ENCODE assay signal across 22 mouse cellular contexts in the genomic region with DNA sequence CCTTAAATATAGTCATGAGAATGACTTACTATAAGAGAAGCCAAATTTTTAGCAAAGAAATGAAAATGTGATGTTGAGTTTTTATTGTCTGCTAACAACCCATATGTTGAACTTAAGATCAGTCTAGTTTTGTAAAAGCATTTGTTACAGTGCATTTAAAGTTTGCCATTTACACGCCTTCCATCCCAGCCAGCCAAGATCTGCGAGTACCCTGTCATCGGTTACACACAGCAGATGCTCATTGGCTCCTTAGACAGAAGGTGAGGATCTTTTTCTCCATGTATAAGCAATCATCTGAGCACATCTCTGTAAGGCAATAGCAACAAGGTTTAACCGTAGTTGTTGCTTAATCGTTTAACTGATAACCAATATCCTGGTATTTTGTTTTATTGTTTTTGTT. TPM values are rescaled to one million over a fixed set of nuclear protein-coding genes. Genes with fewer than 3 reads are reported as not detected.
DNase-seq lines count a peak whose midpoint lies in the region; ATAC-seq and TF ChIP-seq lines count a peak whose summit lies in the region.
"Had no signal": no experiment of that assay in that cellular context is flagged by ENCODE, and none has a peak within 500 bp of the region (broad histone marks: within the 10 kb centered on the region; RNA-seq: fewer than 3 reads in every experiment).

No protein-coding gene starts in this region.

- H3K27ac ChIP-seq in forebrain, postnatal 0 days (ENCODE audit: low read depth, low read length) = no peak overlapping the region
- no peak overlapping the region for H3K27ac ChIP-seq in forebrain, embryonic 15.5 days (replicated peaks)
- H3K27ac ChIP-seq in limb, embryonic 10.5 days = no peak overlapping the region

- no peaks in the 10 kb centered on the region for H3K4me1 ChIP-seq in forebrain, postnatal 0 days (ENCODE audit: insufficient read depth)
- H3K4me1 ChIP-seq in forebrain, embryonic 15.5 days = no peaks in the 10 kb centered on the region
- no peaks in the 10 kb centered on the region for H3K4me1 ChIP-seq in limb, embryonic 10.5 days

- TF ChIP-seq CTCF in forebrain, postnatal 0 days (IDR thresholded peaks at IDR 0.05; ENCODE audit: low read depth) = no peak

- no peak overlapping the region for H3K9ac ChIP-seq in forebrain, postnatal 0 days
- H3K9ac ChIP-seq in forebrain, embryonic 15.5 days (replicated peaks) = no peak overlapping the region

- peak; percentile 44 for DNase-seq in forebrain, postnatal 0 days
- DNase-seq in frontal cortex, adult 2 months (ENCODE audit: extremely low spot score in 1 of 2, low spot score in 1 of 2) = no peak
- DNase-seq in brain, adult 2 months (ENCODE audit: low read depth, low spot score) = peak; percentile 45
- DNase-seq in limb, embryonic 10.5 days (ENCODE audit: low spot score) = no peak
- DNase-seq: adrenal gland, adult 2 months; adrenal gland, adult 8-10 months; adrenal gland, postnatal 10 days; adrenal gland, postnatal 14 days; adrenal gland, postnatal 25 days; adrenal gland, postnatal 36 days; B cell, adult 2 months; cerebellum, adult 11 months; cerebellum, adult 11-12 months; cerebellum, adult 18-20 months; cerebellum, adult 2 months had no signal

- no peaks in the 10 kb centered on the region for H3K27me3 ChIP-seq in forebrain, postnatal 0 days (ENCODE audit: insufficient read depth, low read length)
- H3K27me3 ChIP-seq in forebrain, embryonic 15.5 days = no peaks in the 10 kb centered on the region
- no peaks in the 10 kb centered on the region for H3K27me3 ChIP-seq in limb, embryonic 10.5 days (ENCODE audit: low read depth, poor library complexity, severe bottlenecking)
- H3K27me3 ChIP-seq: CH12.LX, Patski had no signal

- no peak overlapping the region for H3K4me2 ChIP-seq in forebrain, postnatal 0 days (ENCODE audit: low read depth)
- no peak overlapping the region for H3K4me2 ChIP-seq in forebrain, embryonic 15.5 days (replicated peaks)

- no peaks in the 10 kb centered on the region for H3K36me3 ChIP-seq in forebrain, postnatal 0 days (ENCODE audit: insufficient read depth)
- H3K36me3 ChIP-seq in forebrain, embryonic 15.5 days = no peaks in the 10 kb centered on the region
- H3K36me3 ChIP-seq in limb, embryonic 10.5 days = no peaks in the 10 kb centered on the region
- H3K36me3 ChIP-seq: G1E had no signal

- WGBS in forebrain, postnatal 0 days = 71% methylated on average over 5 of the region's 5 CpGs
- WGBS in forebrain, embryonic 15.5 days = 83% methylated on average over 5 of the region's 5 CpGs
- WGBS in limb, embryonic 10.5 days = 94% methylated on average over 5 of the region's 5 CpGs

- no peaks in the 10 kb centered on the region for H3K9me3 ChIP-seq in forebrain, postnatal 0 days (ENCODE audit: low read length)
- H3K9me3 ChIP-seq in forebrain, embryonic 15.5 days = no peaks in the 10 kb centered on the region
- H3K9me3 ChIP-seq in limb, embryonic 10.5 days (replicated peaks) = no peaks in the 10 kb centered on the region
- H3K9me3 ChIP-seq: G1E had no signal

- ATAC-seq in forebrain, postnatal 0 days = peak; percentile 91
- ATAC-seq in forebrain, embryonic 15.5 days (replicated peaks) = no peak
- peak; percentile 44; the same call in 1 of the 2 replicates for ATAC-seq in frontal cortex, adult (ENCODE audit: low TSS enrichment)
- ATAC-seq: activated CD4-positive, CD25-positive, alpha-beta regulatory T cell, adult 4 months; CD4-positive, CD25-positive, alpha-beta regulatory T cell, adult 4 months; Patski had no signal

- H3K4me3 ChIP-seq in forebrain, postnatal 0 days (ENCODE audit: low read depth, low read length) = no peak overlapping the region
- no peak overlapping the region for H3K4me3 ChIP-seq in forebrain, embryonic 15.5 days
- no peak overlapping the region for H3K4me3 ChIP-seq in limb, embryonic 10.5 days

RNA-seq across cellular contexts. Expression of gene Il15ra, which starts 22.5 kb away (rescaled TPM):
- total RNA-seq in forebrain, postnatal 0 days (2014; rRNA removed) = 1.00 and 2.2 TPM in 2 replicates
- 0.83 and 1.3 TPM in 2 replicates for polyA plus RNA-seq in forebrain, postnatal 0 days (2015; fragmentation: Nextera tagmentation; extraction: Ambion mirVana)
- 0.74 and 0.86 TPM in 2 replicates for polyA plus RNA-seq in forebrain, embryonic 15.5 days (2015; fragmentation: Nextera tagmentation; extraction: Ambion mirVana)
- 14.7 and 16.7 TPM in 2 replicates for polyA plus RNA-seq in frontal cortex, adult 2 months (2012; rRNA removed)
- 0.30 and 0.81 TPM in 2 replicates for polyA plus RNA-seq in limb, embryonic 10.5 days (2016; fragmentation: Nextera tagmentation; extraction: Ambion mirVana)
- polyA plus RNA-seq: G1E had no signal

RNA-seq across cellular contexts. Expression of gene Fbh1, which starts 49.8 kb away (rescaled TPM):
- total RNA-seq in forebrain, postnatal 0 days (2014; rRNA removed) = 84.0 and 98.9 TPM in 2 replicates
- polyA plus RNA-seq in forebrain, postnatal 0 days (2015; fragmentation: Nextera tagmentation; extraction: Ambion mirVana) = 64.8 and 66.2 TPM in 2 replicates
- 124 and 128 TPM in 2 replicates for polyA plus RNA-seq in forebrain, embryonic 15.5 days (2015; fragmentation: Nextera tagmentation; extraction: Ambion mirVana)
- polyA plus RNA-seq in frontal cortex, adult 2 months (2012; rRNA removed) = 91.4 and 95.3 TPM in 2 replicates
- 98.9 and 118 TPM in 2 replicates for polyA plus RNA-seq in limb, embryonic 10.5 days (2016; fragmentation: Nextera tagmentation; extraction: Ambion mirVana)

RNA-seq across cellular contexts. Expression of gene Ankrd16, which starts 50.1 kb away (rescaled TPM):
- 51.1 and 57.1 TPM in 2 replicates for total RNA-seq in forebrain, postnatal 0 days (2014; rRNA removed)
- 18.5 and 26.9 TPM in 2 replicates for polyA plus RNA-seq in forebrain, postnatal 0 days (2015; fragmentation: Nextera tagmentation; extraction: Ambion mirVana)
- 43.3 and 48.3 TPM in 2 replicates for polyA plus RNA-seq in forebrain, embryonic 15.5 days (2015; fragmentation: Nextera tagmentation; extraction: Ambion mirVana)
- 105 and 114 TPM in 2 replicates for polyA plus RNA-seq in frontal cortex, adult 2 months (2012; rRNA removed)
- polyA plus RNA-seq in limb, embryonic 10.5 days (2016; fragmentation: Nextera tagmentation; extraction: Ambion mirVana) = 38.6 and 51.9 TPM in 2 replicates

Comparison
In these comparisons a context has a peak if more than half of its experiments do, and no peak if none do; other contexts are left out.
1. DNase-seq: peak in forebrain, postnatal 0 days (single experiment) and brain, adult 2 months (single experiment); none in frontal cortex, adult 2 months (0 of 2) and limb, embryonic 10.5 days (single experiment).